Mouse (Mus musculus) limb, embryonic 14.5 days (tissue): Measurements from ENCODE around the gene Pip4k2b. TPM values are rescaled to one million over a fixed set of nuclear protein-coding genes. Genes with fewer than 3 reads are reported as not detected.
A peak's percentile ranks its signal among the peaks of the same experiment; 100 is the strongest.
"Not testable (repeated sequence)": the region's sequence is repeated elsewhere in the genome, so short reads cannot be mapped to it uniquely, and the experiment has no call there.

Experiments used
- ATAC-seq: fragments of 200-750 bp; cut with Nextera tagmentation; 2 replicates; pipeline ENCODE4 v1.8.0; 2017; ENCODE audit warnings: low read depth, moderate number of reproducible peaks, moderate TSS enrichment; ENCODE audit not compliant: low FRiP score
- DNase-seq: peaks from one replicate; pipeline ENCODE4 v3.0.0-alpha.2; 2015; ENCODE audit warnings: low spot score
- H3K27ac ChIP-seq: fragments of 300-500 bp; sonication (generic); replicated peaks from 2 replicates; pipeline ENCODE4 v1.5.1; 2014; ENCODE audit warnings: low read depth, mild to moderate bottlenecking, low read length, moderate library complexity, mixed read lengths
- H3K27me3 ChIP-seq: fragments of 300-500 bp; sonication (generic); 2 replicates; pipeline ENCODE4 v1.6.1; 2014; ENCODE audit warnings: low read length, mixed read lengths; ENCODE audit not compliant: control insufficient read depth, insufficient read depth
- H3K36me3 ChIP-seq: fragments of 300-500 bp; sonication (generic); 2 replicates; pipeline ENCODE4 v1.6.1; 2014; ENCODE audit warnings: mild to moderate bottlenecking, low read length, moderate library complexity, mixed read lengths; ENCODE audit not compliant: control insufficient read depth, insufficient read depth
- H3K4me1 ChIP-seq: fragments of 300-500 bp; sonication (generic); 2 replicates; pipeline ENCODE4 v1.6.1; 2014; ENCODE audit warnings: antibody characterized with exemption, low read length, mixed read lengths; ENCODE audit not compliant: control insufficient read depth, insufficient read depth
- H3K4me2 ChIP-seq: fragments of 300-500 bp; sonication (generic); replicated peaks from 2 replicates; pipeline ENCODE4 v1.6.1; 2014; ENCODE audit warnings: low read depth, mild to moderate bottlenecking, low read length, moderate library complexity; ENCODE audit not compliant: severe bottlenecking
- H3K4me3 ChIP-seq: fragments of 300-500 bp; sonication (generic); replicated peaks from 2 replicates; pipeline ENCODE4 v1.5.1; 2014; ENCODE audit warnings: low read length
- H3K9ac ChIP-seq: fragments of 300-500 bp; sonication (generic); 2 replicates; pipeline ENCODE4 v1.6.1; 2014; ENCODE audit warnings: mild to moderate bottlenecking, low read depth, low read length, moderate library complexity; ENCODE audit not compliant: severe bottlenecking
- H3K9me3 ChIP-seq: fragments of 300-500 bp; sonication (generic); 2 replicates; pipeline ENCODE4 v1.6.1; 2016; ENCODE audit warnings: low read length; ENCODE audit not compliant: control insufficient read depth
- POLR2A ChIP-seq: fragments of 200-500 bp; IDR thresholded peaks from 2 replicates; pipeline ENCODE4 v1.8.0; 2012; ENCODE audit warnings: inconsistent platforms, mild to moderate bottlenecking, moderate library complexity, borderline replicate concordance; ENCODE audit not compliant: insufficient read depth, insufficient read length; ENCODE audit errors: extremely low read depth
- WGBS: fragments of 180-500 bp; shearing (Covaris S2); extraction: QIAGEN DNeasy Blood & Tissue Kit; methylation state at CpG from one replicate; pipeline ENCODE4 v1.1.7; 2014; 5-methylcytosine and 5-hydroxymethylcytosine counted together
- polyA plus RNA-seq, 2 experiments: library from polyadenylated mRNA; depleted of rRNA in 1 of 2; stranded (reverse) in 1 of 2; unstranded in 1 of 2; fragments of >200 nt; fragmentation: Nextera tagmentation in 1 of 2; extraction: Ambion mirVana in 1 of 2; gene quantifications; 2 replicates each; pipeline versions ENCODE4 v1.2.1 to v1.2.3; 2012 to 2014

Pip4k2b gene
- polyA plus RNA-seq, 2 experiments: 2.2 to 34.4 TPM

DNA sequence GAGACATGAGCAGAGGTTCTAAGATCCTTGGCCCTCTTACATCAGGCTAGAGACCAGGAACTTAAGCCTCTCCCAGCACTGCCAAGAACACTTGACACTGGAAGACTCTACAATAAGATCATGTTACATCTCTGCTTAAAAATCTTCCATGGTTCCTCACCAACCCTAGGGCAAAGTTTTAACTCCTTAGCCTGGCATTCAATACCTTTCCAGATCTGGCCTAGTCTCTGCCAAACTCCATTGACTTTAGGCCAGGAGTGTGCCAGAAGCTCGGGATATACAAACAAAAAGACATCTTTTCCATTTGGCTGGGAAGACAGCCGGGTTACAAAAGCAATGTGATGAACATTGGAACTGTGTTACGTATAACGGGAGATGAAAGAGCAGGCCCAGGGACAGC lies 6.9 kb downstream of the Pip4k2b start:
- Histone ChIP-seq H3K4me2 (no peak overlapping the region), H3K27me3 (no peaks in the 10 kb centered on the region), H3K27ac (0 out of 2 replicates have a peak overlapping the region, but pooled peaks have one; percentile 33), H3K9me3 (no peaks in the 10 kb centered on the region), H3K9ac (no peak overlapping the region), H3K4me1 (peaks cover 9% of the 10 kb centered on the region), H3K4me3 (no peak overlapping the region), H3K36me3 (no peaks in the 10 kb centered on the region; the same call in 1 of the 2 replicates)
- TF ChIP-seq POLR2A: no peak
- 69% methylated on average over 4 of the region's 4 CpGs for WGBS
- ATAC-seq (no peak), DNase-seq (no peak)

DNA sequence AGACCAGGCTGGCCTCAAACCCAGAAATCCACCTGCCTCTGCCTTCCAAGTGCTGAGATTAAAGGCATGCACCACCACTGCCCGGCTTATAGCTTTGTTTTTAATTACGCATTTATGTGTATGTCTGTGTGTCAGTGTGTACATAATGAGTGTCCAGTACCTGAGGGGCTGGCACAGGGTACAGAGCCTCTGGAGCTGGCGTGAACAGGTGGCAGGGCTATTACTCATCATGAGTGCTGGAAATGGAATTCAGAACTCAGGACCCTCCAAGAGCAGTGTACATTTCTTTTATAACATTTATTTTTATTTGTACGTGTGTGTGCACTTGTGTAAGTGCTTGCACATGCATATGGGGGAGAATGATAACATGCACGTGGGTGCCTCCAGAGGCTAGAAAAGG lies 7.9 kb downstream of the Pip4k2b start:
- H3K36me3 ChIP-seq: peaks cover 6% of the 10 kb centered on the region
- H3K9ac ChIP-seq: no peak overlapping the region
- no peak overlapping the region for H3K27ac ChIP-seq
- no peak for TF ChIP-seq POLR2A
- peaks cover 6% of the 10 kb centered on the region; the same call in 1 of the 2 replicates for H3K4me1 ChIP-seq
- no peak overlapping the region for H3K4me2 ChIP-seq
- WGBS: 85% methylated on average over 5 of the region's 5 CpGs
- H3K4me3 ChIP-seq: no peak overlapping the region
- no peak for DNase-seq
- ATAC-seq: no peak
- H3K9me3 ChIP-seq: no peaks in the 10 kb centered on the region
- no peaks in the 10 kb centered on the region for H3K27me3 ChIP-seq

DNA sequence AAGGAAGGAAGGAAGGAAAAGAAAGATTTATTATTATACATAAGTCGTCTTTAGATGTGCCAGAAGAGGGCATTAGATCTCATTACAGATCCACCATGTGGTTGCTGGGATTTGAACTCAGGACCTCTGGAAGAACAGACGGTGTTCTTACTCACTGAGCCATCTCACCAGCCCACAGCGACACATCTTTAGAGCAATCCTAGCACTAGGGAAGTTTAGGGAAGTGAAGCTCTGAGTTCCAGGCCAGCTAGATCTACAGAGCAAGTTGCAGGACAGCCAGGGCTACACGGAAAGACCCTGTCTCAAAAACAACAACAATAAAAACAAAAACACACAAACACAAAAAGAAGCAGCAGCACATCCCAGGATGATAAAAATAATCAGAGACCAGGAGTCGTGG lies 9.7 kb downstream of the Pip4k2b start:
- H3K4me1 ChIP-seq, DNase-seq, H3K9me3 ChIP-seq, ATAC-seq, H3K27ac ChIP-seq, H3K27me3 ChIP-seq, H3K4me2 ChIP-seq, H3K9ac ChIP-seq, H3K4me3 ChIP-seq: not testable (repeated sequence)
- 84% methylated on average over 5 of the region's 5 CpGs for WGBS
- peaks cover 21% of the 10 kb centered on the region for H3K36me3 ChIP-seq

DNA sequence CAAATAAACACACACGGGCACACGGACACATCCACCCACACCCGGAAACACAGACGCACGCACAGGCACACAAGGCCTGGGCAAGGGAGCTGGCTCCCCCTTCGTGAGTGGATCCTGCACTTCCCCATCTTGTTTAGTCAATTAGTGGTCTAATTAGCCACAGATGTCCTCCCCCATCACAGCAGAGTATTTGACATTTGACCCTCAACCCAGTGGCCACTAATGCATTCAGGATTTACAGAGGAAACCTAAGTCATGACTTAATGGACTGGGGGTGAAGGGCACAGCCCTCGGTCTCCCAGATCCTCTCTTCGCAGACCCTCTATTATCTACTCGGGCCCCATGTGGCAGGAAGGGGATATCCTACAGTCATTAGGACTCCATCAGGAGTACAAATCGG lies 10.8 kb downstream of the Pip4k2b start:
- no peaks in the 10 kb centered on the region for H3K27me3 ChIP-seq
- no peak overlapping the region for H3K27ac ChIP-seq
- H3K9ac ChIP-seq: no peak overlapping the region
- 17% methylated on average over 10 of the region's 10 CpGs for WGBS
- ATAC-seq: no peak
- DNase-seq: no peak
- TF ChIP-seq POLR2A: no peak
- H3K4me1 ChIP-seq: peaks cover 6% of the 10 kb centered on the region; the same call in 1 of the 2 replicates
- H3K4me3 ChIP-seq: no peak overlapping the region
- peaks cover 32% of the 10 kb centered on the region for H3K36me3 ChIP-seq
- H3K9me3 ChIP-seq: no peaks in the 10 kb centered on the region
- no peak overlapping the region for H3K4me2 ChIP-seq

DNA sequence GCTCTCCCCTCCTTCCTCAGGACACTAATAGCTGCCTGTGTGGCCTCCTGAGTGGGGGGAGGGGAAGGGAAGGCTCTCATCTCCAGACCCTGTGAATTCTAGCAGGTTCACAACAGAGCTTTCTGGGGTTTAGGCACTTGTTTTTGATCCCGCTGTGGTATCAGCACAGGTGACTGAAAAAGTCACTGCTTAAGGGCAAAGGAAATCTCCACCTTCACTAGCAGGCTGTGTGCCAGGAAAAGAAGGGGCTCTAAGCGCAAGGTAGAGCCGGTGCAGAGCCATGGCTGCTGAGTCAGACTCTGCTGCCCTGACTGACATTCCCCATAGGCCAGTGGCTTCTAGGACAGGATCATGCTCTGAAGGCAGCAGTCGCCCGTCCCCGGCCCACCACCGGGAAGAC lies 15.8 kb downstream of the Pip4k2b start:
- no peak for ATAC-seq
- WGBS: 58% methylated on average over 7 of the region's 7 CpGs
- Histone ChIP-seq H3K9ac (no peak overlapping the region), H3K36me3 (peaks cover 79% of the 10 kb centered on the region), H3K4me1 (0 out of 2 replicates have a peak, but pooled peaks cover 2% of the 10 kb centered on the region), H3K9me3 (no peaks in the 10 kb centered on the region), H3K27ac (no peak overlapping the region), H3K4me2 (no peak overlapping the region), H3K4me3 (no peak overlapping the region), H3K27me3 (no peaks in the 10 kb centered on the region)
- DNase-seq: no peak
- no peak for TF ChIP-seq POLR2A

DNA sequence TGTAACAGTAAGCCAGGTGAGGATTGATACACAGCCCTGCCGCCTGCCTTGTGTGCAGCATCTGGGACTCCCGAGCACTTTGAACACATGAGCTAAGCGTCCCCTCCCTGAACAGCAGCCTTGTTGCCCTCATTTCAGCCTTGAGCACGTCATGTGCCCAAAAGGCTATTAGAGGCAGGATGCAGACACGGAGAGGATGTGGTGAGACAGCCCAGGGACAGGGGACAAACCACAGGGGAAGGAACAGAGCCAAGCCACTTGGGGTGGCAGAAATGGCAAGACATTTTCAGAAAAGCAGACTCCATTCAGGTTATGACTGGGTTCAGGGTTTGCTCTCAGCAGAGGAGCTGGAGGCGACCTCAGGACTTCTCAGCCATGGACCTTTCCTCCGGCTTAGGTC lies 16.2 kb downstream of the Pip4k2b start:
- peaks cover 84% of the 10 kb centered on the region for H3K36me3 ChIP-seq
- WGBS: 51% methylated on average over 7 of the region's 7 CpGs
- no peak overlapping the region for H3K27ac ChIP-seq

More for the DNA sequence above, 16.2 kb downstream of the Pip4k2b start:
- H3K9ac ChIP-seq: no peak overlapping the region
- H3K27me3 ChIP-seq: no peaks in the 10 kb centered on the region
- DNase-seq (no peak), ATAC-seq (no peak)
- H3K4me1 ChIP-seq: no peaks in the 10 kb centered on the region
- no peak overlapping the region for H3K4me3 ChIP-seq
- TF ChIP-seq POLR2A: no peak
- H3K4me2 ChIP-seq: no peak overlapping the region
- no peaks in the 10 kb centered on the region for H3K9me3 ChIP-seq
